Mouse (Mus musculus) heart, embryonic 16.5 days (tissue): ENCODE measurements at regions not wholly inside any gene's neighbourhood (a gene's known extent, or its start where the extent isn't known, plus 50 kb on each side); places are given as distances from the start of the nearest gene placed in this dataset.

Experiments used
- ATAC-seq: fragments of 200-750 bp; cut with Nextera tagmentation; replicated peaks from 2 replicates; pipeline ENCODE4 v1.8.0; 2017; ENCODE audit warnings: moderate number of reproducible peaks; ENCODE audit not compliant: insufficient read depth, low FRiP score; ENCODE audit errors: extremely low read depth
- H3K27ac ChIP-seq: fragments of 300-500 bp; sonication (generic); 2 replicates; pipeline ENCODE4 v1.5.1; 2014; ENCODE audit warnings: mild to moderate bottlenecking, low read length, control low read depth, moderate library complexity
- H3K27me3 ChIP-seq: fragments of 300-500 bp; sonication (generic); 2 replicates; pipeline ENCODE4 v1.6.1; 2014; ENCODE audit warnings: low read length, mixed read lengths; ENCODE audit not compliant: control insufficient read depth, insufficient read depth
- H3K36me3 ChIP-seq: fragments of 300-500 bp; sonication (generic); 2 replicates; pipeline ENCODE4 v1.6.1; 2014; ENCODE audit not compliant: control insufficient read depth, insufficient read depth
- H3K4me1 ChIP-seq: fragments of 300-500 bp; sonication (generic); 2 replicates; pipeline ENCODE4 v1.6.1; 2014; ENCODE audit warnings: low read length, mixed read lengths; ENCODE audit not compliant: control insufficient read depth, insufficient read depth
- H3K4me2 ChIP-seq: fragments of 300-500 bp; sonication (generic); 2 replicates; pipeline ENCODE4 v1.6.1; 2014; ENCODE audit warnings: low read depth, mild to moderate bottlenecking, control low read depth, low read length
- H3K4me3 ChIP-seq: fragments of 300-500 bp; sonication (generic); 2 replicates; pipeline ENCODE4 v1.5.1; 2014; ENCODE audit warnings: mild to moderate bottlenecking, control low read depth, low read length
- H3K9ac ChIP-seq: fragments of 300-500 bp; sonication (generic); 2 replicates; pipeline ENCODE4 v1.6.1; 2014; ENCODE audit warnings: low read length, control low read depth
- H3K9me3 ChIP-seq: fragments of 300-500 bp; sonication (generic); replicated peaks from 2 replicates; pipeline ENCODE4 v1.6.1; 2016; ENCODE audit warnings: low read length; ENCODE audit not compliant: control insufficient read depth
- WGBS: fragments of 180-500 bp; shearing (Covaris S2); extraction: QIAGEN DNeasy Blood & Tissue Kit; methylation state at CpG from one replicate; pipeline ENCODE4 v1.1.7; 2014; 5-methylcytosine and 5-hydroxymethylcytosine counted together

DNA sequence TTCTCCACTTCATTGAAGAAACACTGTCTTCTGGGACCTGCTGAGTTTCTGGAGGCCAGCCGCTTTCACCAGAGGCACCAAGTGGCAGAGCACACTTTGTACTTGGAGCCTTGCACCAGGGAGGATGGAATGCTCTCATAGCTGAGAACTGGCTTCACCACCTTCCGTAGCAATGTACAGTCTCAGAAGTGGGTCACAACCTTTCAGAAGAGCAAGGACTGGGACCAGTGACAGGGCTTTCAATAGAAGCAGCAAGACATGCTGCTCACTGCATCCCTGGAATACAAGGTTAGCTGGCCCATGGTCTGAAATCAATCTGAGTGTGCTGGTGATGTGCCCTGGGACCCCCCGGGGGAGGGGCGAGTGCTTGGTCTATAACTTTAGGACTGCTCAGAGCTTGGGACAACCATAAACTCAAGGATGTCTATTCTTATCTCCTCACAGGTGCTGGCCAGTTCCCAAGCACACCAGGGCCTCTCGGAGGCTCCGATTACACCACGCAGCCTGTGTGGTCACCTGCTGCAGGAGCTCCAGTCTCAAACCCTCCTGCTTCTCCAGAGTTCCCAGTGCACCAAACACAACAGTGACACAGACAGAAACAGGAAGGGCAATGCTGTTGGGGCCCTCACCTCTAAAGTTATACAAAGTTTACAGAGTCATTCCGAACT, 114.4 kb upstream of the Tmem45b start:
- no peaks in the 10 kb centered on the region for H3K36me3 ChIP-seq
- no peak overlapping the region for H3K4me2 ChIP-seq
- H3K27ac ChIP-seq = no peak overlapping the region
- H3K27me3 ChIP-seq = no peaks in the 10 kb centered on the region
- H3K4me3 ChIP-seq = no peak overlapping the region
- WGBS = 75% methylated on average over 8 of the region's 8 CpGs
- no peak for ATAC-seq
- no peaks in the 10 kb centered on the region for H3K4me1 ChIP-seq
- no peak overlapping the region for H3K9ac ChIP-seq
- no peaks in the 10 kb centered on the region for H3K9me3 ChIP-seq

DNA sequence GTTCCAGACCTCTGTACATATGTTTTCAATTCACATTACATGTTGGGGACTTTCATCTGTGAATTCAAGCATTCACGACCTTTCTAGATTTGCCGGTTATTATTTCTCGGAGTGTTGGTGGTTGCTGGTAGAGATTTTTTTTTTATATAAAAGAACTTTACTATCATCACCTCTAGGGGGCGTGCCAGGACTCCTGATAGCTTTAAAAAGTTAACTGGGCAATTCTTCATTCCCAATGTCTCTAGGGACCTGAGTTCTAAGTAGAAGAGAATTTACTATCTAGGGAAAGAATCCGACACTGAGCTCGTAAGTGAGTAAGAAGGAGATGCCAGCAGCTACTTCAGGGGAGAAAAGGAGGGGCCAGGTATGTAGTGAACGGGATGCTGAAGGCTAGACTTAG, 112.8 kb upstream of the Tmem45b start:
- 65% methylated on average over 7 of the region's 7 CpGs for WGBS
- Histone ChIP-seq H3K9me3 (no peaks in the 10 kb centered on the region), H3K27ac (no peak overlapping the region), H3K36me3 (no peaks in the 10 kb centered on the region), H3K4me3 (no peak overlapping the region), H3K4me2 (no peak overlapping the region), H3K27me3 (no peaks in the 10 kb centered on the region), H3K9ac (no peak overlapping the region), H3K4me1 (no peaks in the 10 kb centered on the region)
- no peak for ATAC-seq

DNA sequence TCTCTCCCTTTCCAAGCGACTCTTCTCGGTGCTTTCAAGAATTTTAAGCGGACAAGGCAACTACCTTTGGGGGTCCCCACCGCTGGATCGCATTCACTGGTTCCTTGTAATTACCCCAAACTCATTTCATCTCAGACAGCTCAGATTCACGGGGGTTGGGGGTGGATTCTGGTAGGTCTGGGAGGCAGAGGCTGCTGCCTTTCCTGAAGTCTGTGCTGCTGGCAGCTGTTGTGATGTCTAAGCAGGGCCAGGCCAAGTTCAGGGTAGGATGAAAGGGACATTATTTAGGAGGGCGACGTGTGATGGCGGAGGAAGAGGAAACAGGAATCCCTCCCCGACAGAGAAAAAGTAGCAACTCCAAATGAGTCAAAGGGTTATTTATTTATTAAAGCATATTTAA, 102.8 kb upstream of the Tmem45b start:
- H3K9me3 ChIP-seq = no peaks in the 10 kb centered on the region; the same call in 1 of the 2 replicates
- no peak overlapping the region for H3K27ac ChIP-seq
- no peak overlapping the region for H3K9ac ChIP-seq
- no peaks in the 10 kb centered on the region for H3K36me3 ChIP-seq
- no peak overlapping the region for H3K4me3 ChIP-seq
- WGBS = 73% methylated on average over 10 of the region's 10 CpGs
- H3K4me1 ChIP-seq = no peaks in the 10 kb centered on the region
- no peaks in the 10 kb centered on the region; the same call in 1 of the 2 replicates for H3K27me3 ChIP-seq
- ATAC-seq = no peak
- H3K4me2 ChIP-seq = no peak overlapping the region

DNA sequence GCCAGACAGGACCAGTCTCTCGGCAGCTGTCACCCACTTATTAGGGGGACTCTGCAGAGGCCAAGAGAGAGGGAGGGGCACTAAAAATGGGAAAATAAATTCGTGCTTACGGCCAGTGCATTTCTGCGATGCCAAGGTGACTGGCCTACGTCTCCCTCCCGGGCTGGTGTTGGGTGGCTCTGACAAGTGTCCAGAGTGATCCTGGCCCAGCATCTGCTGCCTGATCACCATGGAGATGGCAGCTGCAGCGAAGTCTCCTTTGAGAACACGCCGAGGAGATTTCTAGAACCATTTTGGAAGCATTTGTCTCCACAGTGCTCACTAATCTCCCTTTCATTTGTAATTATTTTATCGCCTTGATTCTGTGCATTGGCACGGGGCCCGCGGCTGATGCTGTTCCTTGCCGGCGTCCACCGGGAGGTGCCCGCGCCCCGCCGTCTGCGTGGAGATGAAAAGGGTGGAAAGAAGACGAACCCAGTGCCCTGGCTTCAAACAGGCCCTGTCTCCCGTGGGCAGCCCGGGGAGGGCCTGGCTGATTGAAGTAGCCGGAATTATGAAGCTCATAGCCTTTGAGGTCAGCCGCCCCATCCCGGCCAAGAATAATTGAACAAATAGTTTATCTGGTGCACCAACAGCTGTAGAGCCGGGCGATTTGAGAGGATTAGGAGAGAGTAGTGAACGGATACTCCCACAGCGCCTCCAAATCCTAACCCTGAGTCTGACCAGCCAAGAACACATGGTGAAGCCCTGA, 102.2 kb upstream of the Tmem45b start:
- 68% methylated on average over 31 of the region's 31 CpGs for WGBS
- Histone ChIP-seq H3K9ac (no peak overlapping the region), H3K4me2 (no peak overlapping the region), H3K36me3 (no peaks in the 10 kb centered on the region), H3K27ac (no peak overlapping the region), H3K4me3 (no peak overlapping the region), H3K4me1 (no peaks in the 10 kb centered on the region), H3K27me3 (no peaks in the 10 kb centered on the region; the same call in 1 of the 2 replicates), H3K9me3 (no peaks in the 10 kb centered on the region; the same call in 1 of the 2 replicates)
- no peak for ATAC-seq

- Histone ChIP-seq H3K4me1 (no peaks in the 10 kb centered on the region), H3K9me3 (no peaks in the 10 kb centered on the region; the same call in 1 of the 2 replicates), H3K27ac (no peak overlapping the region), H3K36me3 (no peaks in the 10 kb centered on the region), H3K4me2 (no peak overlapping the region), H3K9ac (no peak overlapping the region), H3K4me3 (no peak overlapping the region), H3K27me3 (no peaks in the 10 kb centered on the region; the same call in 1 of the 2 replicates)
- 55% methylated on average over 12 of the region's 12 CpGs for WGBS
- ATAC-seq = 0 out of 2 replicates have a peak, but pooled peaks have one; percentile 49
Observed at GRCm38 (mm10) chr9:31564996-31565773, 100.9 kb upstream of the Tmem45b start.

GRCm38 (mm10) chr9:31563541-31563940, 99.3 kb upstream of the Tmem45b start:
- Histone ChIP-seq H3K4me3 (no peak overlapping the region), H3K36me3 (no peaks in the 10 kb centered on the region), H3K9ac (no peak overlapping the region), H3K4me2 (no peak overlapping the region), H3K27ac (no peak overlapping the region), H3K9me3 (no peaks in the 10 kb centered on the region; the same call in 1 of the 2 replicates), H3K4me1 (no peaks in the 10 kb centered on the region), H3K27me3 (no peaks in the 10 kb centered on the region; the same call in 1 of the 2 replicates)
- ATAC-seq = no peak
- WGBS = 85% methylated on average over 8 of the region's 8 CpGs

GRCm38 (mm10) chr9:31560226-31560556, 95.9 kb upstream of the Tmem45b start:
- no peak overlapping the region for H3K27ac ChIP-seq
- H3K4me1 ChIP-seq = no peaks in the 10 kb centered on the region; the same call in 1 of the 2 replicates
- WGBS = 66% methylated on average over 3 of the region's 3 CpGs
- H3K9me3 ChIP-seq = no peaks in the 10 kb centered on the region; the same call in 1 of the 2 replicates
- no peaks in the 10 kb centered on the region; the same call in 1 of the 2 replicates for H3K27me3 ChIP-seq
- H3K36me3 ChIP-seq = no peaks in the 10 kb centered on the region
- ATAC-seq = no peak
- no peak overlapping the region for H3K9ac ChIP-seq
- no peak overlapping the region for H3K4me2 ChIP-seq
- no peak overlapping the region for H3K4me3 ChIP-seq

DNA sequence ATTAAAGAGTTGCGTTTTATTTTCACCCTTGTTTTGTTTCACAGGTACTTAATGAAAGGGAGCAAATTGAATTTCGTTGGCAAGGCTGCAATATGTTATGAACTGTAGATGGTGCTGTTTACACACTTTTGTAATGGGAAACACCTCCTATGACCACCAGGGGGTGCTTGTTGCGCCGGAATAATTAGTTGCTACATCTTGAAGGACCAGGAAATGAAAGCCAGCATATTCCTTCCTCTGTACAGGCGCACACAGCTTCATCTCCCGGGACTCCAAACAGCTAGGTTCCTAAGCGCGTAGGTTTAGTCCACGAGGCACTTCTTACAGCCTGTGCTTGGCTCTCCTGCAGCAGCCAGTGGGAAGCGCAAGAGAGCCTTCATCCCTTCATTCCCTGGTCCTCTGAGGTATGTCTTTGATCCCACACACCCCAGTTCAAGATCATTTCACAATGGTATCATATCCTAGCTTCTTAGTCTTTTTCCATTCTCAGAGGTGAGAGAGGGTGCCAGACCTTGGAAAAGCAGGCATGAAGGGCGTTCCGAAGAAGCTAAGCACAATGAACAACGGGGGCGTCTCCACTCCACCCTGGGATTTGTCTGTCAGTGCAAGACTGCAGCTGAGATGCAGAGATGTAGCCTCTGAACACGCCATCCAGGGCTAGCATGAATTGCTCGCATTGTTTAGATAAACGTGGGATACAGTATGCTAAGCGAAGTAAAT, 95.4 kb upstream of the Tmem45b start:
- H3K27ac ChIP-seq = no peak overlapping the region
- no peaks in the 10 kb centered on the region; the same call in 1 of the 2 replicates for H3K27me3 ChIP-seq
- peak overlapping the region; percentile 9; the same call in 1 of the 2 replicates for H3K9ac ChIP-seq
- peak; percentile 45; the same call in 1 of the 2 replicates for ATAC-seq
- no peaks in the 10 kb centered on the region for H3K36me3 ChIP-seq
- 28% methylated on average over 18 of the region's 18 CpGs for WGBS
- H3K4me1 ChIP-seq = no peaks in the 10 kb centered on the region; the same call in 1 of the 2 replicates
- H3K9me3 ChIP-seq = no peaks in the 10 kb centered on the region; the same call in 1 of the 2 replicates
- H3K4me3 ChIP-seq = peak overlapping the region; percentile 21; the same call in 1 of the 2 replicates
- peak overlapping the region; percentile 51 for H3K4me2 ChIP-seq
